Mouse (Mus musculus) midbrain, embryonic 16.5 days (tissue): ENCODE data around the gene Cpeb1. TPM values are rescaled to one million over a fixed set of nuclear protein-coding genes. Genes with fewer than 3 reads are reported as not detected.

Experiments
- ATAC-seq: fragments of 200-750 bp; cut with Nextera tagmentation; 2 replicates; pipeline ENCODE4 v1.8.0; 2017; ENCODE audit warnings: moderate TSS enrichment
- H3K27ac ChIP-seq: fragments of 300-500 bp; sonication (generic); 2 replicates; pipeline ENCODE4 v1.5.1; 2014; ENCODE audit warnings: mild to moderate bottlenecking, low read length, mixed read lengths
- H3K27me3 ChIP-seq: fragments of 300-500 bp; sonication (generic); 2 replicates; pipeline ENCODE4 v1.6.1; 2014; ENCODE audit warnings: low read depth, low read length, mixed read lengths; ENCODE audit not compliant: control insufficient read depth, insufficient read depth
- H3K36me3 ChIP-seq: fragments of 300-500 bp; sonication (generic); 2 replicates; pipeline ENCODE4 v1.6.1; 2014; ENCODE audit warnings: mild to moderate bottlenecking, low read length, moderate library complexity, mixed read lengths; ENCODE audit not compliant: control insufficient read depth, insufficient read depth
- H3K4me1 ChIP-seq: fragments of 300-500 bp; sonication (generic); 2 replicates; pipeline ENCODE4 v1.6.1; 2014; ENCODE audit warnings: mild to moderate bottlenecking, low read length, mixed read lengths; ENCODE audit not compliant: control insufficient read depth, insufficient read depth
- H3K4me2 ChIP-seq: fragments of 300-500 bp; sonication (generic); 2 replicates; pipeline ENCODE4 v1.6.1; 2014; ENCODE audit warnings: mild to moderate bottlenecking, low read length, mixed read lengths
- H3K4me3 ChIP-seq: fragments of 300-500 bp; sonication (generic); 2 replicates; pipeline ENCODE4 v1.5.1; 2014; ENCODE audit warnings: low read depth, mild to moderate bottlenecking, low read length, moderate library complexity, mixed read lengths
- H3K9ac ChIP-seq: fragments of 300-500 bp; sonication (generic); 2 replicates; pipeline ENCODE4 v1.6.1; 2014; ENCODE audit warnings: low read depth, low read length, mixed read lengths
- H3K9me3 ChIP-seq: fragments of 300-500 bp; sonication (generic); replicated peaks from 2 replicates; pipeline ENCODE4 v1.6.1; 2014; ENCODE audit warnings: mild to moderate bottlenecking, low read length, mixed read lengths; ENCODE audit not compliant: control insufficient read depth, poor library complexity, severe bottlenecking
- WGBS: fragments of 180-500 bp; shearing (Covaris S2); extraction: QIAGEN DNeasy Blood & Tissue Kit; methylation state at CpG from one replicate; pipeline ENCODE4 v1.1.7; 2014; 5-methylcytosine and 5-hydroxymethylcytosine counted together
- polyA plus RNA-seq: library from polyadenylated mRNA; unstranded; fragments of >200 nt; fragmentation: Nextera tagmentation; extraction: Ambion mirVana; gene quantifications from 2 replicates; pipeline ENCODE4 v1.2.1, GENCODE M21; 2015

Gene Cpeb1
- polyA plus RNA-seq, 1 experiment from 2014 or later = 6.6 TPM

GRCm38 (mm10) chr7:81304100-81304499 lies 151.2 kb downstream of the Cpeb1 start:
- H3K9ac ChIP-seq = no peak overlapping the region
- no peak for ATAC-seq
- no peak overlapping the region for H3K27ac ChIP-seq
- peaks cover 3% of the 10 kb centered on the region; the same call in 1 of the 2 replicates for H3K4me1 ChIP-seq
- H3K4me3 ChIP-seq = no peak overlapping the region
- H3K27me3 ChIP-seq = no peaks in the 10 kb centered on the region
- H3K4me2 ChIP-seq = no peak overlapping the region
- WGBS = 81% methylated on average over 5 of the region's 5 CpGs
- no peaks in the 10 kb centered on the region for H3K36me3 ChIP-seq
- H3K9me3 ChIP-seq = no peaks in the 10 kb centered on the region

GRCm38 (mm10) chr7:81303682-81304081 lies 151.6 kb downstream of the Cpeb1 start:
- H3K4me2 ChIP-seq = no peak overlapping the region
- no peaks in the 10 kb centered on the region for H3K36me3 ChIP-seq
- 93% methylated on average over 2 of the region's 2 CpGs for WGBS
- no peak for ATAC-seq
- H3K9me3 ChIP-seq = no peaks in the 10 kb centered on the region
- peaks cover 3% of the 10 kb centered on the region; the same call in 1 of the 2 replicates for H3K4me1 ChIP-seq
- no peak overlapping the region for H3K9ac ChIP-seq
- no peak overlapping the region for H3K27ac ChIP-seq
- H3K4me3 ChIP-seq = no peak overlapping the region
- no peaks in the 10 kb centered on the region for H3K27me3 ChIP-seq

GRCm38 (mm10) chr7:81301323-81301722 lies 153.9 kb downstream of the Cpeb1 start:
- no peak overlapping the region for H3K27ac ChIP-seq
- no peaks in the 10 kb centered on the region for H3K36me3 ChIP-seq
- no peaks in the 10 kb centered on the region for H3K27me3 ChIP-seq
- ATAC-seq = no peak
- peaks cover 3% of the 10 kb centered on the region; the same call in 1 of the 2 replicates for H3K4me1 ChIP-seq
- 34% methylated on average over 7 of the region's 7 CpGs for WGBS
- H3K9ac ChIP-seq = no peak overlapping the region
- H3K4me3 ChIP-seq = no peak overlapping the region
- no peak overlapping the region for H3K4me2 ChIP-seq
- no peaks in the 10 kb centered on the region for H3K9me3 ChIP-seq

GRCm38 (mm10) chr7:81298206-81298605 lies 157.1 kb downstream of the Cpeb1 start:
- ATAC-seq = no peak
- Histone ChIP-seq H3K4me3 (no peak overlapping the region), H3K9ac (no peak overlapping the region), H3K27ac (no peak overlapping the region), H3K27me3 (no peaks in the 10 kb centered on the region), H3K4me2 (no peak overlapping the region), H3K9me3 (no peaks in the 10 kb centered on the region), H3K4me1 (peaks cover 3% of the 10 kb centered on the region; the same call in 1 of the 2 replicates), H3K36me3 (no peaks in the 10 kb centered on the region)
- 41% methylated on average over 6 of the region's 6 CpGs for WGBS

Other genes with a start within 250 kb of the Cpeb1 start
- gene Pde8a, start 241.9 kb downstream of the Cpeb1 start, polyA plus RNA-seq = 1.6 and 2.3 TPM in 2 replicates
- gene Rps17, start 110.2 kb downstream of the Cpeb1 start, polyA plus RNA-seq = 594 and 636 TPM in 2 replicates
- 161 TPM in 2 replicates for gene Ap3b2, start 38.5 kb upstream of the Cpeb1 start, polyA plus RNA-seq
- gene BC048679, start 42.8 kb upstream of the Cpeb1 start, polyA plus RNA-seq = not detected in 2 replicates
- gene Fsd2, start 111.5 kb upstream of the Cpeb1 start, polyA plus RNA-seq = 0.19 and 0.25 TPM in 2 replicates
- gene Whamm, start 115.8 kb upstream of the Cpeb1 start, polyA plus RNA-seq = 4.3 TPM in 2 replicates